Mouse (Mus musculus): ENCODE data around the gene Apol9b. TPM values are rescaled to one million over a fixed set of nuclear protein-coding genes. Genes with fewer than 3 reads are reported as not detected.
A peak's percentile ranks its signal among the peaks of the same experiment; 100 is the strongest.
"Not testable (repeated sequence)": the region's sequence is repeated elsewhere in the genome, so short reads cannot be mapped to it uniquely, and the experiment has no call there.

Apol9b gene
- polyA plus RNA-seq, 1 experiment from 2014 or later, result not detected

DNA sequence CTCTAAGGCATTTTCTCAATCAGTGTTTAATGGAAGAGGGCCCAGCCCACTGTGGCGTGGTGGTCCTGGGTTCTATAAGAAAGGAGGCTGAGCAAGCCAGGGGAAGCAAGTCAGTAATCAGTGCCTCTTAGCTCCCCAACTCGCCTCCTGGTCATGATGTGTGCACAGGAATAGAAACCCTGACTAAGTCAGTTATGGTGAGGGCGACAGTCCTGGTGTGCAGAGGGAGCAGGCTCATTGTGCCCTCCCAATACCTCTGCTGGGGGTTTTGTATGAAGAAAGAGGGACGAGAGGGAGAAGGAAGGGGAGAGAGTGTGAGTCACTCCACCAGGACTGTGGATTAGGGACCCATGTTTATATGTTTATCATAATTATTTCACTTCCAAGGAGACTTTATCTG lies 5.1 kb downstream of the Apol9b start:
- DNase-seq (ENCODE audit: low spot score); ATAC-seq (ENCODE audit: insufficient number of reproducible peaks, low FRiP score, low TSS enrichment, low read depth); H3K4me3 ChIP-seq (ENCODE audit: low read depth, low read length); H3K27ac ChIP-seq (replicated peaks; ENCODE audit: low read depth, low read length); H3K4me2 ChIP-seq (ENCODE audit: low read depth, severe bottlenecking); H3K27me3 ChIP-seq (ENCODE audit: control insufficient read depth, insufficient read depth, low read length); H3K36me3 ChIP-seq (ENCODE audit: control insufficient read depth, insufficient read depth, low read length); H3K9me3 ChIP-seq (ENCODE audit: control insufficient read depth, low read length); H3K4me1 ChIP-seq (ENCODE audit: control insufficient read depth, insufficient read depth, low read length); H3K9ac ChIP-seq (ENCODE audit: low read length): not testable (repeated sequence)
- WGBS, result 79% methylated on average over 4 of the region's 4 CpGs

DNA sequence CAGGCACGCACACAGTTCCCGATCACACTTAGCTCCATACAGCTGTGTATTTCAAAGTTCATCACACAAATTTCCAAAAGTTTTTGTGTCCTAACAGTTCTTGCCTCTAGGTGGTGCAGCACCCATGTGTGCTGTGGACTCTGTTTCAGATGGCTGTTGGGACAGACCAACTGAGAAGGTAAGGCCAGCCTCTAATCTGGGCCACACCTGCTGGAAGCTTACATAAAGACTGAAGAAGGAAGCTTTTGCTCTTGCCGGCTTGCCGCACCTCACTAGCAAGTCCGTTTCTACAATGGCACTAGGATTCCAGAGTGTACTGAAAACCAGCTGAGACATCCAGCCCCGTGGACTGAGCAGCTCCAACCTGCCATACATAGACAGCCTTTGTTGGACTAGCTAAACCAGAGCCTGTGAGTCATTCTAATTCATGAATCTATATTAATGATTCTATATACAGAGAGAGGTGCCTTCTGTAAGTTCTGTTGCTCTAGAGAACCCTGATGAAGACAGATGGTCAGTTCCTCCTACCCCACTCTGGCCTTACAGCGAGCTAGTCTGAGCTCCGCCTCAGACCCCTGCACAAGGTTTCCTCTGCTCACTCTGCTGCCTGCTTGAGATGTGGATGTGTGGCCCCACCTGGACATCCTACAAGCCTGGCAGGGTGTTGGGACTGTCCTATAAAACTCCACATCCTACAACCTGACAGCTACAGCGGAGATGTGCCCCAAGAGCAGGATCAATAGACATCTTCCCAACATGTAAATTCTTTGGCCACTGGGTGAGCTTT lies 11.9 kb downstream of the Apol9b start:
- Histone ChIP-seq H3K36me3 (ENCODE audit: control insufficient read depth, insufficient read depth, low read length) (no peaks in the 10 kb centered on the region), H3K27me3 (ENCODE audit: control insufficient read depth, insufficient read depth, low read length) (no peaks in the 10 kb centered on the region), H3K9me3 (ENCODE audit: control insufficient read depth, low read length) (no peaks in the 10 kb centered on the region), H3K27ac (replicated peaks; ENCODE audit: low read depth, low read length) (no peak overlapping the region), H3K9ac (ENCODE audit: low read length) (no peak overlapping the region), H3K4me2 (ENCODE audit: low read depth, severe bottlenecking) (no peak overlapping the region), H3K4me1 (ENCODE audit: control insufficient read depth, insufficient read depth, low read length) (no peaks in the 10 kb centered on the region), H3K4me3 (ENCODE audit: low read depth, low read length) (no peak overlapping the region)
- DNase-seq (ENCODE audit: low spot score) (no peak), ATAC-seq (ENCODE audit: insufficient number of reproducible peaks, low FRiP score, low TSS enrichment, low read depth) (no peak)
- WGBS, result 71% methylated on average over 9 of the region's 9 CpGs

DNA sequence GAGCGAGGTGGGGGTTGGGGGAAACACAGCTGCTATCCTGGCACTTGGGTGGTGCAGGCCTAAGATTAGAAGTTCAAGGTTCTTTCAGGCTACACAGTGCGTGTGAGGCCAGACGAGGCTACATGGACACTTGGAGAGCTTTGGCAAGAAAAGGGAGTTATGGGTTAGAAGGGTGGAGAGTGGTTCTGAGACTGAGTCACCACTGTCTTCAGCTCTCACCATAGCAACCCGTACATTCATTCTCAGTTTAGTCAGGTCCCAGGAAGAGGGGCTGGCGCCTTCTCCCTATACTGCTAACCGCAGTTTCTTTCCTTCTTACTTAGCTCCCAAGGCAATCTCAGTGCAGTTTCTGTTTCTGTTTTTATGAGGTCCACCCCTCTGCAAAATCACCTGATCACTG lies 12.7 kb downstream of the Apol9b start:
- not testable (repeated sequence) for ATAC-seq (ENCODE audit: insufficient number of reproducible peaks, low FRiP score, low TSS enrichment, low read depth); H3K36me3 ChIP-seq (ENCODE audit: control insufficient read depth, insufficient read depth, low read length); H3K9me3 ChIP-seq (ENCODE audit: control insufficient read depth, low read length); H3K4me3 ChIP-seq (ENCODE audit: low read depth, low read length); DNase-seq (ENCODE audit: low spot score); H3K27me3 ChIP-seq (ENCODE audit: control insufficient read depth, insufficient read depth, low read length); H3K4me2 ChIP-seq (ENCODE audit: low read depth, severe bottlenecking); H3K4me1 ChIP-seq (ENCODE audit: control insufficient read depth, insufficient read depth, low read length); H3K27ac ChIP-seq (replicated peaks; ENCODE audit: low read depth, low read length); H3K9ac ChIP-seq (ENCODE audit: low read length)
- WGBS, result 84% methylated on average over 6 of the region's 6 CpGs

DNA sequence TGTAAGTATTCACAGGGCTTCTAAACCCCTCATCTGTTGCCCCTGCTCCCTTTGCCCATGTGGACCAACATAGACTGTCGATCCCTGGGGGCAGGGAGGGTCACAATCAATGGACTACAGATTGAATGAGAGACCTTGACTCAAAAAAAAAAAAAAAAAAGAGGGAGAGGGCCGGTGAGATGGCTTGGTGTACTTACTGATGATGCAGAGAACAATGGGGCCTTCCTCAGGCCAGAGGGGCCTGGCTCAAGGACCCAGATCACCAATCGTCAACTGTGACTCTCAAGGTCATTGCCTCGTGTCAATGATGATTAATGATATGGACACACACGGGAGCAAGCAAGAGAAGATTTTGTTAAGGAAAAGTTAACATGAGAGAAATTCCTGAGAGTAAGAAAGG lies 15.8 kb downstream of the Apol9b start:
- Histone ChIP-seq H3K9me3 (ENCODE audit: control insufficient read depth, low read length) (no peaks in the 10 kb centered on the region), H3K27me3 (ENCODE audit: control insufficient read depth, insufficient read depth, low read length) (no peaks in the 10 kb centered on the region), H3K36me3 (ENCODE audit: control insufficient read depth, insufficient read depth, low read length) (no peaks in the 10 kb centered on the region), H3K4me2 (ENCODE audit: low read depth, severe bottlenecking) (no peak overlapping the region), H3K4me3 (ENCODE audit: low read depth, low read length) (no peak overlapping the region), H3K27ac (replicated peaks; ENCODE audit: low read depth, low read length) (no peak overlapping the region), H3K4me1 (ENCODE audit: control insufficient read depth, insufficient read depth, low read length) (no peaks in the 10 kb centered on the region), H3K9ac (ENCODE audit: low read length) (no peak overlapping the region)
- DNase-seq (ENCODE audit: low spot score) (no peak), ATAC-seq (ENCODE audit: insufficient number of reproducible peaks, low FRiP score, low TSS enrichment, low read depth) (no peak)
- 40% methylated on average over 5 of the region's 5 CpGs for WGBS

DNA sequence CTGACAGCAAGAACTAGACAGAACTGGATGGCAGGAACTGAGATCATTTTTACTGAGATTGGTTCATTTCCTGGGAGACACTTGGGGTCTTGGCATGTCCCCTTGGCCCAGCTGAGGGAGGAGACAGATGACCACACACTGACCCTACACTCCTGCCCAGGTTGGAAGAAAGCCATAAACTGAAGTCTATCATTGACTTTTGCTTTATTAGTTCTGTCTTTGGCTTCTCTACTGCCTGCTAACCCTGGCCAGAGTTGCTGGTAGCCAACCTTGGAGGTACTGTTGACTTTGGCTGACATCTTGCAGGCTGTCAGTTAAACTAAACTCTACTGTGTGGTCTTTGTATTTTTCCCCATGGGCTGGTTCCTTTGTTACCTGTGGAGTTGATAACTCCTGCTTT lies 16.2 kb downstream of the Apol9b start:
- ATAC-seq (ENCODE audit: insufficient number of reproducible peaks, low FRiP score, low TSS enrichment, low read depth), result no peak
- Histone ChIP-seq H3K9me3 (ENCODE audit: control insufficient read depth, low read length) (no peaks in the 10 kb centered on the region), H3K4me2 (ENCODE audit: low read depth, severe bottlenecking) (no peak overlapping the region), H3K27me3 (ENCODE audit: control insufficient read depth, insufficient read depth, low read length) (no peaks in the 10 kb centered on the region), H3K27ac (replicated peaks; ENCODE audit: low read depth, low read length) (no peak overlapping the region), H3K4me1 (ENCODE audit: control insufficient read depth, insufficient read depth, low read length) (no peaks in the 10 kb centered on the region), H3K4me3 (ENCODE audit: low read depth, low read length) (no peak overlapping the region), H3K9ac (ENCODE audit: low read length) (no peak overlapping the region), H3K36me3 (ENCODE audit: control insufficient read depth, insufficient read depth, low read length) (no peaks in the 10 kb centered on the region)
- no peak for DNase-seq (ENCODE audit: low spot score)

DNA sequence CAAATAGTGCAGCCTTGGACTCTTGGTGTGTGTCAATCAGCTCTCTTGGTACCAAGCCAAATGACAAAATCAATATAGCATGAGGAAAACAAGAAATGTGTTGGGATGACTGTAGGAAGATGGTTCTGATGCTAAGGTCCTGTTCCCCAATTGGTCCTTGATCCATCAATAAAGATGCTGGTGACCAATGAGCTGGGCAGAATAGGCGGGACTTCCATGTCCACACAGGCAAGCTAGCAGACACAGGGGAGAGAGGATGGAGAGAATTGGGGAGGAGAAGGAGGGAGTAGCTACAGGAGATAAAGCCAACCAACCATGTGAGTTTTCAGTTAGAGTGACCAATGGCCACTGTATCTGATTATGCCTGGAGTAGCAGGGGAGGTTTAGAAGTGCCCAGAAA lies 17.5 kb downstream of the Apol9b start:
- no peaks in the 10 kb centered on the region for H3K4me1 ChIP-seq (ENCODE audit: control insufficient read depth, insufficient read depth, low read length)
- H3K4me2 ChIP-seq (ENCODE audit: low read depth, severe bottlenecking), result no peak overlapping the region
- no peak for ATAC-seq (ENCODE audit: insufficient number of reproducible peaks, low FRiP score, low TSS enrichment, low read depth)
- 96% methylated on average over 1 of the region's 1 CpGs for WGBS
- no peaks in the 10 kb centered on the region for H3K9me3 ChIP-seq (ENCODE audit: control insufficient read depth, low read length)
- no peak overlapping the region for H3K4me3 ChIP-seq (ENCODE audit: low read depth, low read length)
- H3K27ac ChIP-seq (replicated peaks; ENCODE audit: low read depth, low read length), result no peak overlapping the region
- no peaks in the 10 kb centered on the region for H3K27me3 ChIP-seq (ENCODE audit: control insufficient read depth, insufficient read depth, low read length)
- no peak overlapping the region for H3K9ac ChIP-seq (ENCODE audit: low read length)
- no peak for DNase-seq (ENCODE audit: low spot score)
- H3K36me3 ChIP-seq (ENCODE audit: control insufficient read depth, insufficient read depth, low read length), result no peaks in the 10 kb centered on the region

DNA sequence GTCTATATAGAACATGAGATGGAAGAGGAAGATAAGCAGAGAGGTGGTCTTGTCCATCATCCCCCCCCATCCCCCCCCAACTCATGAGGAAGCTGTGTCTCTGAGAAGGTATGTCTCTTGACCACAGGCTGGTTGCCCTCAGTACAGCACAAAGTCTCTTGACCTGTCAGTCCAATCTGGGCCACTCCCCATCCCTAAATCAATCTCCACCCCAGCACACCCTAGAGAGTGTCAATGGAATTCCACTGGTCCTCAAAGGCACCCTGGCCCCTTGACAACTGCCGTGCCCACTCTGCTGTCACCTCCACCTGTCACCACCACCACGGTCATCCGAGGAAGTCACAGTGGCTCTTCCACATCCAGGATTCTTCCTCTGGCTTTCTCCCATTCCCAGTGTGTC lies 19.6 kb downstream of the Apol9b start:
- H3K4me3 ChIP-seq (ENCODE audit: low read depth, low read length), result no peak overlapping the region
- H3K4me1 ChIP-seq (ENCODE audit: control insufficient read depth, insufficient read depth, low read length), result no peaks in the 10 kb centered on the region
- no peaks in the 10 kb centered on the region for H3K27me3 ChIP-seq (ENCODE audit: control insufficient read depth, insufficient read depth, low read length)
- ATAC-seq (ENCODE audit: insufficient number of reproducible peaks, low FRiP score, low TSS enrichment, low read depth), result no peak
- H3K9ac ChIP-seq (ENCODE audit: low read length), result no peak overlapping the region
- WGBS, result 81% methylated on average over 3 of the region's 3 CpGs
- no peak overlapping the region for H3K4me2 ChIP-seq (ENCODE audit: low read depth, severe bottlenecking)
- DNase-seq (ENCODE audit: low spot score), result no peak
- no peaks in the 10 kb centered on the region for H3K36me3 ChIP-seq (ENCODE audit: control insufficient read depth, insufficient read depth, low read length)
- no peaks in the 10 kb centered on the region for H3K9me3 ChIP-seq (ENCODE audit: control insufficient read depth, low read length)
- no peak overlapping the region for H3K27ac ChIP-seq (replicated peaks; ENCODE audit: low read depth, low read length)

DNA sequence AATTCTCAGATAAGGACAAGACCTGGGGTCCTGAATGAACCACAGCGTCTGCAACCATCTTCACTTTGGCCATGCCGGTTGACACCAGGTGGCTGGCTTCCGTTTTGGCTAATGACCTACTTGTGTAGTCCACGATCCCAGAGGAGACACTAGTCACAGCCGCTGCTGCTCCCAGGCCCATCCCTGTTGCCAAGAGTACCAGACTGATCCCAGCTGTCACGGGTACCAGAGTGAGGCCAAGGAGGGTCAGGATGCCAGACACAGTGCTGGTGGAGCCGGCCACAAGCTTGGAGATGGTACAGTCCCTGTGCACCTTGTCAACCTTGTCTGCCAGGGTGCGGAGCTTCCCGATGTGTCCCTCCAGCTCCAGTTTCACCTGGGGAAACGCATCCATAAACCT lies 20.9 kb downstream of the Apol9b start:
- H3K36me3 ChIP-seq (ENCODE audit: control insufficient read depth, insufficient read depth, low read length), result no peaks in the 10 kb centered on the region
- WGBS, result 91% methylated on average over 10 of the region's 10 CpGs
- no peak for ATAC-seq (ENCODE audit: insufficient number of reproducible peaks, low FRiP score, low TSS enrichment, low read depth)

DNA sequence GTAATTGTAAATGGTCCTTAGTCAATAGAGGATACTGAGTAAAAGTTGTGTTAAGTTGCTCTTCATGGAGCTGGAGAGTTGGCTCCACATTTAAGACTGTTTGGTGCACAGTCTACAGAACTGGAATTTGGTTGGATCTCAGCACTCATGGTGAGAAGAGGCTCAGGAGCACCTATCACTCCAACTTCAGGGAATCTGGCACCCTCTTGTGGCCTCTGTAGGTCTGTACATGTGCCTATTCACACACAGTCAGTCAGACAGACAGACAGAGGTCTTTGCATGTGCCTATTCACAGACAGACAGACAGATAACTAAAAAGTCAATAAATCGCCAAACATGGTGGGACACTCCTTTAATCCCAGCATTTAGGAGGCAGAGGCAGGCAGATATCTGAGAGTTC lies 21.6 kb downstream of the Apol9b start:
- H3K27ac ChIP-seq (replicated peaks; ENCODE audit: low read depth, low read length), result no peak overlapping the region
- 31% methylated on average over 1 of the region's 1 CpGs for WGBS
- H3K4me2 ChIP-seq (ENCODE audit: low read depth, severe bottlenecking), result no peak overlapping the region
- no peak overlapping the region for H3K9ac ChIP-seq (ENCODE audit: low read length)
- H3K36me3 ChIP-seq (ENCODE audit: control insufficient read depth, insufficient read depth, low read length), result no peaks in the 10 kb centered on the region
- ATAC-seq (ENCODE audit: insufficient number of reproducible peaks, low FRiP score, low TSS enrichment, low read depth) (no peak), DNase-seq (ENCODE audit: low spot score) (peak; percentile 36)
- no peaks in the 10 kb centered on the region for H3K9me3 ChIP-seq (ENCODE audit: control insufficient read depth, low read length)
- H3K27me3 ChIP-seq (ENCODE audit: control insufficient read depth, insufficient read depth, low read length), result no peaks in the 10 kb centered on the region
- H3K4me1 ChIP-seq (ENCODE audit: control insufficient read depth, insufficient read depth, low read length), result no peaks in the 10 kb centered on the region
- no peak overlapping the region for H3K4me3 ChIP-seq (ENCODE audit: low read depth, low read length)

More for the DNA sequence above, 20.9 kb downstream of the Apol9b start:
- Histone ChIP-seq H3K4me1 (ENCODE audit: control insufficient read depth, insufficient read depth, low read length) (no peaks in the 10 kb centered on the region), H3K27me3 (ENCODE audit: control insufficient read depth, insufficient read depth, low read length) (no peaks in the 10 kb centered on the region), H3K4me2 (ENCODE audit: low read depth, severe bottlenecking) (no peak overlapping the region), H3K27ac (replicated peaks; ENCODE audit: low read depth, low read length) (no peak overlapping the region), H3K9me3 (ENCODE audit: control insufficient read depth, low read length) (no peaks in the 10 kb centered on the region), H3K4me3 (ENCODE audit: low read depth, low read length) (no peak overlapping the region), H3K9ac (ENCODE audit: low read length) (no peak overlapping the region)
- no peak for DNase-seq (ENCODE audit: low spot score)

Measured in limb, embryonic 11.5 days (tissue).